Mouse (Mus musculus): ENCODE data around the gene Ccdc27.
A peak's percentile ranks its signal among the peaks of the same experiment; 100 is the strongest.

Gene Ccdc27

GRCm38 (mm10) chr4:154025641-154026440 lies 16.6 kb downstream of the Ccdc27 start, which contains the start of gene Smim1:
Gene Smim1, minus strand, starts transcription at chr4:154026230.
- DNase-seq (ENCODE audit: low spot score), result peak; percentile 68

DNA sequence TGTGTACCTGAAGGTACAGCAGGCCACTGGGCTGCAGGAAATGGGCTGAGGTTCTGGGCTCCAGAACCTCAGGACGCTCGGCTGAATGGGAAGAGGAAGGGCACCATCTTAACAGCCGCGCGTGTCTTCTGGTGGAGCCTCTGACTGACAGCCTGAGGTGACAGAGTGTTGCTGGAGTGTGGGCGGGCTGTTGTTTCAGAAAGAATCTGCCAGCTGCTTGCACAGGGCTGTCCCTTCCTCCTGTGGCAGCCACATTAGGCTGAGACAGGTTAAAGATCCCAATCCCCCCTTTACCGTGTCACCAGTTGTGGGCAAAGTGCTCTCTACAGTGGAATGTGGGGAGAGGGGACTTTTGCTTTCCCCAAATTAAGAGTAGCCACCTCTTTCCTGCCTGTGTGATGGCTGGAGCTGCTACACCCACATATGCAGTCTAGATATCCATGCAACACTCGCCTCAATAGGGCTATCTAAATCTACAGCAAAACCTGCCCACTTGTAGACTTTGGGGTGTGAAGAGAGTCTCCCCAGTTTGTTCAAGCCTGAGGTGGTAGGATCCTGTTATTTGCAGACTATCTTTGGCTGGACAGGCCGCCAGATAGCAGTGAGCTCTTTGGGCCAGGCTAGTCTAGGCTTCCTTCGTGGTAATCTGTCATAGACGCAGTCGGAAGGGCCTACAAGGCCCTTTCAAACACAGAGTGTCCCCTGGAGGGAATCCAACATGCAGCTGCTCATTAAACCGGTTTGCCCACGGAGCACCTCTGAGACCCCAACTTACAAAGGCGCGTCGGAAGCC lies 17.6 kb downstream of the Ccdc27 start:
- no peak for DNase-seq (ENCODE audit: low spot score)

GRCm38 (mm10) chr4:154023754-154024601 lies 18.5 kb downstream of the Ccdc27 start:
- peak; percentile 33 for DNase-seq (ENCODE audit: low spot score)

DNA sequence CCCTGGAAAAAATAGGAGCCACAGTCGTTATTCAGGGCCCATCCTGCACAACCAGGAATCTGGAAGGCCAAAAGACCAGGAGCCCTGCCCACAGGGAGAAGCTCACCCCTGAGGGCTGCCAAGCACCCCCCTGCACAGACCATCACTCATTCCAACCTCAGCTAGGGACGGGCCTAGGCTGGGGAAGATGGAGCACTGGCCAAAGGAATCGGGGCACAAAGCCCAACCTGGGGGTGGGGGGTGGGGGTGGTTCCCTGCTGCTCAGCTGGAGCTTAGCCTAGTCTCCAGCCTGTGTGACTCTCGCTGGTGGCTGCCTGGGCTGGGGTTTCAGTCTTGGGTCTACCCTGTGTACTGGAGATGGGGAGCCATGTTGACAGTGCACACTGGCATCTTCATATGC lies 19.6 kb downstream of the Ccdc27 start:
- DNase-seq (ENCODE audit: low spot score), result no peak

DNA sequence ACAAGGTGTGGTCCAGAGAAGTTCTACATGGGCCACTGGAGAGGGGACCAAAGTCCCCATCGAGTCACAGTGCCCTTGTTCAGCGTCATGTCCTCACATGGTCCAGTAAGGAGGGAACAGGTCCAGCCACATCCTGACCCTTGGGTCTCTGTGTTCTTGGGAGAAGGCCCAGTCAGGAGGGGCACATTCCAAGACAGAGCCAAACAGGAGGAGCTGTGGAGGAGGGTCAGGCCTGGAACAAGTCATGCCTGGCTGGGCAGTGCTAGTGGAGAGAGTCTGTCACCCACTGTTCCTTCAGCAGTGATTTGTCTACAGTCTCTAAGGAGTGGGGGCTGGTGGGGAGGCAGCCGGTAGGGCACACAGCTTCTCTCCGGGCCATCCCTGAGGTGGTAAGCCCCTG lies 20.1 kb downstream of the Ccdc27 start:
- DNase-seq (ENCODE audit: low spot score), result no peak

DNA sequence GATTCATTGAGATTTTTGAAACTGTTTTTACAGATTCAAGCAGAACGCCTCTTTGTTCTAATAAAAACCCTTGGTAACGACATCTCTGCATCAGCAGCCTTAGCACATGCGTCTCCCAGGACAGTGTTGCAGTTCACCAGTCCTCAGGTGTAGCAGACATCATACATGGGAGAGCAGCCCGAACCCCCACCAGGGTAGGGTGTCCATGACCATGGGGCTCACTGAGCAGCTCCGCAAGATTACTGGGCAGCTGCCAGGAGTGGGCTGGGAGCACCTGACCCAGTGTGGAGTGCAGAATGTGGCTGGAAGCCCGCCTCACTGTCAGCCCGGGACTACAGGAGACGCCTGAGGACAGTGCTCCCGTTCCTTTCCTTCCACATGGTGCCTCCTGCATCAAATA lies 21.0 kb downstream of the Ccdc27 start:
- no peak for DNase-seq (ENCODE audit: low spot score)

DNA sequence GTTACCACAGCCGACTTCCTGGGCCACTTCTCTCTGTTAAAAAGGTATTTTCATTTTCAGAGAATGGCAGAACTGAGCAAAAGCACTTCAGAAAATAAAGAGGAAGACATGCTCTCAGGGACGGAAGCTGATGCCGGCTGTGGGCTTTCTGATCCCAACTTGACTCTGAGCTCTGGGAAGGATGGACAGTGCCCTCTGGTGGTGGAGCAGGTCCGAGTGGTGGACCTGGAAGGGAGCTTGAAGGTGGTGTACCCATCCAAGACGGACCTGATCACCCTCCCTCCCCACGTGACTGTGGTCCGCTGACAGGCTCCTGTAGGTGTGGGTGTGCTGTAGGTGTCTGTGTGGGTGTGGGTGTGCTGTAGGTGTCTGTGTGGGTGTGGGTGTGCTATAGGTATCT lies 22.9 kb downstream of the Ccdc27 start:
- peak; percentile 53 for DNase-seq (ENCODE audit: low spot score)

DNA sequence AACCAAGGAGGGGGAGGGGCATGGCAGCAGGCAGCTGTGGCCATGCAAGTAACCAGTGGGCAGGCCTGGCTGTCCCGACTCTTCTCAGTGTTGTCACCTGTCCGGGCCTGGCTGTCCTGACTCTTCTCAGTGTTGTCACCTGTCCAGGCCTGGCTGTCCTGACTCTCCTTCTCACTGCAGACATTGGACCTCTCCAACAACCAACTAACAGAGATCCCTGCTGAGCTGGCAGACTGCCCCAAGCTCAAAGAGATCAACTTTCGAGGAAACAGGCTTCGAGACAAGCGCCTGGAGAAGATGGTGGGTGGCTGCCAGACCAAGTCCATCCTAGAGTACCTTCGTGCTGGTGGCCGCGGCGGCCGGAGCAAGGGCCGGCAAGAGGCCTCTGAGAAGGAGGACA lies 27.0 kb downstream of the Ccdc27 start:
- no peak for DNase-seq (ENCODE audit: low spot score)

- DNase-seq (ENCODE audit: low spot score), result no peak
Observed at GRCm38 (mm10) chr4:154012132-154012882, 30.2 kb downstream of the Ccdc27 start.

DNA sequence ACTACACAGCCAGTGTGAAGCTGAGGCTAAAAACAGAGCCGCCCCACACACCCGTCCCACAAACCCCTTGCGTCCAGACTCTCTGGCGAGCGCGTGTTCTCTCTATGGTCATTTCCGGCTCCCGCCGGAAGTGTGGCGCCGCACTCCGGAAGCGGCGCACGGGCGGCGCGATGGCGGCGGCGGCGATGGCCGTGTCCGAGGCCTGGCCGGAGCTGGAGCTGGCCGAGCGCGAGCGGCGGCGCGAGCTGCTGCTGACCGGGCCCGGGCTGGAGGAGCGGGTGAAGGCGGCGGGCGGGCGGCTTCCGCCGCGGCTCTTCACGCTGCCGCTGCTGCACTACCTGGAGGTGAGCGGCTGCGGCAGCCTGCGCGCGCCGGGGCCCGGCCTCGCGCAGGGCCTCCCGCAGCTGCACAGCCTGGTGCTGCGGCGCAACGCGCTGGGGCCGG lies 30.8 kb downstream of the Ccdc27 start, which contains the start of gene Lrrc47:
Lrrc47 (plus strand) TSS at position 86 of the 444 bp plus-strand sequence.
- DNase-seq (ENCODE audit: low spot score), result peak; percentile 88

DNA sequence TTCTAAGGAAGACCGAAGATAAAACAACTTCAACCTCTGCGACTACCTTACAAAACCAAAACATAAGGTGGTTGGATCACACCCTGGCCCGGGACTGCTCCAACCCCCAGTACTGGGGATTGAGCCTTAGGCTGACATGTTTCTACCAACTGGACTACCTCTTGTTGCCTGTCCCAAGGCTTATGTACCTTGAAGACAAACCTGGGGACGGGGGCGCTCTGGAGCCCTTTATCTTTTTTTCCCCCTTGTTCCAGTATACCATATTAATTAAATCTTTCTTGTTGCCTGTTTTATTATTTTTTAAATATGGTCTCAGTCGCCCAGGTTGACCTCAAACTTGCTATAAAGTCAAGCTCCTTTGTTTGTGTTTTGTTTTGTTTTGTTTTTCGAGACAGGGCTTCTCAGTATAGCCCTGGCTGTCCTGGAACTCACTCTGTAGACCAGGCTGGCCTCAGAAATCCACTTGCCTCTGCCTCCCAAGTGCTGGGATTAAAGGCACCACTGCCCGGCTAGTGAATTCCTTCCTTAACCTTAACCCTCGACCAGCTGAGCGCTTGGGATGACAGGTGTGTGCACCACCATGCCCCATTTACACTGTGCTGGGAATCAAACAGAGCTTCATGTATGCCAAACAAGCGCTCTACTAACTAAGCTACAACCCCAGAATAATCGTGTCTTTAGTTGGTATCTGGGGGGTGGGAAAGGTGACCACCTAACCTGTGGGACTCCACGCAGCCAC lies 31.4 kb downstream of the Ccdc27 start:
- DNase-seq (ENCODE audit: low spot score), result no peak

DNA sequence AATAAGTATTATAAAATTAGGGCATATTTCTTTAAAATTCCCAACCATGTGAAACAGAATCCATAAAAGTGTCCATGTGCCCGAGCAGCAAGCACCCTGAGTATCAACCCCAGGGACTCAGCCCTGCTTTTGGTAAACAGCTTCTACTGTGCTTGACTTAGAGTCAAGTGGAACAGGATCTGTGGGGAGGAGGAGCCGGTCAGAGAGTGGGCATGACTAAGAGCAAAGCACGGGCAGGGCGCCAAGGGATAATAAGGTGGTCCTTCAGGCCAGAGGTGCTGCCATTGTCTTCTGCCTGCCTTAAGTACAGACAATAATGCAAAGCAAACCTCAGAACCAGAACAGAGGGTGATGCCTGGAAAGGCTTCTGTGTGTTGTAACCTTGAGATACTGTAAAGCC lies 34.7 kb downstream of the Ccdc27 start:
- DNase-seq (ENCODE audit: low spot score), result no peak

- no peak for DNase-seq (ENCODE audit: low spot score)
Observed at GRCm38 (mm10) chr4:154006264-154006663, 36.2 kb downstream of the Ccdc27 start.

DNA sequence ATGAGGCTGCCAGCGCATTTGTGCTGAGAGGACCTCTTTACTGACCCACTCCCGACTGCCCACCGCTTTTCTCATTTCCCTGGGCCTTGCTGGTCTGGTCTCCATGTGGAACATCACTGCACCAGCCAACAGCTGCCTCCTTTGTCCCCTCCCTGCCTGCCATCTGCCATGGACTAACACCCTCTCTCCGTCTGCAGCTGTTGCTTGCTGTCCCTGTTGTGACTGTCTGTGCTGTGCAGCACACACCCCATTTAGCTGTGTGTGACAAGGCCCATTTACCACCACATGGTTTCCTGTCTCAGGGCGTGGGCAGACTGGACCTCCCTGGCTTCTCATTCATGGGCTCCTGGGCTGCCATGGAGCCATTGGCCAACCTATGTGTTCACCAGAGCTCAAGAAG lies 37.0 kb downstream of the Ccdc27 start:
- no peak for DNase-seq (ENCODE audit: low spot score)

DNA sequence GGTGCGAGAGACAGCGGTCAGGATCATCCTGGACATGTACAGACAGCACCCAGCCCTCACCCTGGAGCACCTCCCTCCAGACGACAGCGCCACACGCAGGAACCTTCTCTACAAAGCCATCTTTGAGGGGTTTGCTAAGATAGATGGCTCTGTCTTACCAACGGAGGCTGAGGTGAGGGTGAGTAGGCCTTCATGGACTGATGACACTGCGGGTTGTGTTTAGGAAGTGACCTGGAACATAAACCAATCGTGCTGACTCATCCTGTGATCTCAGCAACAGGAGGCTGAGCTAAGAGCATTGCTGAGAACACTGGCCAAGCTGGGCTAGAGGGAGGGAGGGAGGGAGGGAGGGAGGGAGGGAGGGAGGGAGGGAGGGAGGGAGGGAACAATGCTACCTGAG lies 49.0 kb downstream of the Ccdc27 start:
- DNase-seq (ENCODE audit: low spot score), result no peak

- DNase-seq (ENCODE audit: low spot score), result no peak
Observed at GRCm38 (mm10) chr4:153992715-153993114, 49.8 kb downstream of the Ccdc27 start.

GRCm38 (mm10) chr4:153980470-153980869 lies 62.0 kb downstream of the Ccdc27 start:
- DNase-seq (ENCODE audit: low spot score), result no peak

GRCm38 (mm10) chr4:153979243-153979642 lies 63.2 kb downstream of the Ccdc27 start:
- no peak for DNase-seq (ENCODE audit: low spot score)

All from embryo, embryonic 10 days (tissue).